Mouse (Mus musculus): ENCODE data around the gene Slc7a5. TPM values are rescaled to one million over a fixed set of nuclear protein-coding genes. Genes with fewer than 3 reads are reported as not detected.

Slc7a5 gene
- polyA plus RNA-seq, 1 experiment from 2014 or later: 37.3 TPM

- H3K27ac ChIP-seq (ENCODE audit: low read depth, low read length): peak overlapping the region; percentile 95
- WGBS: under 1% methylated on average over 48 of the region's 66 CpGs
- H3K9me3 ChIP-seq (ENCODE audit: control insufficient read depth, low read length): no peaks in the 10 kb centered on the region
- DNase-seq (ENCODE audit: low spot score): peak; percentile 100
- peak overlapping the region; percentile 98 for H3K9ac ChIP-seq (ENCODE audit: low read length)
- peak; percentile 94 for ATAC-seq (ENCODE audit: insufficient read depth, low FRiP score, low TSS enrichment)
- H3K27me3 ChIP-seq (ENCODE audit: control insufficient read depth, insufficient read depth, low read length): no peaks in the 10 kb centered on the region
- H3K4me3 ChIP-seq (ENCODE audit: low read depth, low read length): peak overlapping the region; percentile 94
- peak overlapping the region; percentile 47 for H3K4me2 ChIP-seq (ENCODE audit: low read depth)
- H3K4me1 ChIP-seq (ENCODE audit: control insufficient read depth, insufficient read depth, low read length): peaks cover 21% of the 10 kb centered on the region
- no peaks in the 10 kb centered on the region for H3K36me3 ChIP-seq (ENCODE audit: control insufficient read depth, insufficient read depth, low read length)
These were observed 42.7 kb upstream of the Slc7a5 start for GRCm38 (mm10) chr8:121949941-121950748.

GRCm38 (mm10) chr8:121949222-121949800 lies 41.8 kb upstream of the Slc7a5 start, which contains the start of gene Banp:
TSS of gene Banp (plus strand) at chr8:121949750.
- Histone ChIP-seq H3K27ac (ENCODE audit: low read depth, low read length) (peak within 1 kb of the TSS; percentile 95), H3K4me3 (ENCODE audit: low read depth, low read length) (peak within 1 kb of the TSS; percentile 94), H3K27me3 (ENCODE audit: control insufficient read depth, insufficient read depth, low read length) (no peaks in the 10 kb centered on the region), H3K4me2 (ENCODE audit: low read depth) (peak within 1 kb of the TSS; percentile 89), H3K9me3 (ENCODE audit: control insufficient read depth, low read length) (no peaks in the 10 kb centered on the region), H3K9ac (ENCODE audit: low read length) (peak within 1 kb of the TSS; percentile 98), H3K36me3 (ENCODE audit: control insufficient read depth, insufficient read depth, low read length) (no peaks in the 10 kb centered on the region), H3K4me1 (ENCODE audit: control insufficient read depth, insufficient read depth, low read length) (peaks cover 21% of the 10 kb centered on the region)
- ATAC-seq (ENCODE audit: insufficient read depth, low FRiP score, low TSS enrichment) (no peak), DNase-seq (ENCODE audit: low spot score) (no peak)
- 67% methylated on average over 6 of the region's 6 CpGs for WGBS

- DNase-seq (ENCODE audit: low spot score) (no peak), ATAC-seq (ENCODE audit: insufficient read depth, low FRiP score, low TSS enrichment) (no peak)
- Histone ChIP-seq H3K27ac (ENCODE audit: low read depth, low read length) (peak overlapping the region; percentile 55; the same call in 1 of the 2 replicates), H3K4me1 (ENCODE audit: control insufficient read depth, insufficient read depth, low read length) (peaks cover 21% of the 10 kb centered on the region), H3K9ac (ENCODE audit: low read length) (no peak overlapping the region; the same call in 1 of the 2 replicates), H3K36me3 (ENCODE audit: control insufficient read depth, insufficient read depth, low read length) (no peaks in the 10 kb centered on the region), H3K9me3 (ENCODE audit: control insufficient read depth, low read length) (no peaks in the 10 kb centered on the region), H3K4me3 (ENCODE audit: low read depth, low read length) (peak overlapping the region; percentile 24; the same call in 1 of the 2 replicates), H3K4me2 (ENCODE audit: low read depth) (peak overlapping the region; percentile 51), H3K27me3 (ENCODE audit: control insufficient read depth, insufficient read depth, low read length) (no peaks in the 10 kb centered on the region)
- 61% methylated on average over 19 of the region's 19 CpGs for WGBS
These were observed 41.0 kb upstream of the Slc7a5 start for GRCm38 (mm10) chr8:121948321-121949145.

GRCm38 (mm10) chr8:121947753-121948141 lies 40.3 kb upstream of the Slc7a5 start:
- ATAC-seq (ENCODE audit: insufficient read depth, low FRiP score, low TSS enrichment) (peak; percentile 51), DNase-seq (ENCODE audit: low spot score) (peak; percentile 90)
- Histone ChIP-seq H3K4me2 (ENCODE audit: low read depth) (peak overlapping the region; percentile 51), H3K4me1 (ENCODE audit: control insufficient read depth, insufficient read depth, low read length) (peaks cover 21% of the 10 kb centered on the region), H3K9ac (ENCODE audit: low read length) (peak overlapping the region; percentile 62), H3K27me3 (ENCODE audit: control insufficient read depth, insufficient read depth, low read length) (no peaks in the 10 kb centered on the region), H3K4me3 (ENCODE audit: low read depth, low read length) (peak overlapping the region; percentile 24), H3K36me3 (ENCODE audit: control insufficient read depth, insufficient read depth, low read length) (no peaks in the 10 kb centered on the region), H3K27ac (ENCODE audit: low read depth, low read length) (peak overlapping the region; percentile 55), H3K9me3 (ENCODE audit: control insufficient read depth, low read length) (no peaks in the 10 kb centered on the region)
- 0% methylated on average over 18 of the region's 18 CpGs for WGBS

GRCm38 (mm10) chr8:121947047-121947752 lies 39.7 kb upstream of the Slc7a5 start:
- Histone ChIP-seq H3K9ac (ENCODE audit: low read length) (peak overlapping the region; percentile 62), H3K4me2 (ENCODE audit: low read depth) (peak overlapping the region; percentile 51), H3K27me3 (ENCODE audit: control insufficient read depth, insufficient read depth, low read length) (no peaks in the 10 kb centered on the region), H3K4me3 (ENCODE audit: low read depth, low read length) (peak overlapping the region; percentile 24; the same call in 1 of the 2 replicates), H3K36me3 (ENCODE audit: control insufficient read depth, insufficient read depth, low read length) (no peaks in the 10 kb centered on the region), H3K27ac (ENCODE audit: low read depth, low read length) (peak overlapping the region; percentile 27; the same call in 1 of the 2 replicates), H3K9me3 (ENCODE audit: control insufficient read depth, low read length) (no peaks in the 10 kb centered on the region), H3K4me1 (ENCODE audit: control insufficient read depth, insufficient read depth, low read length) (peaks cover 18% of the 10 kb centered on the region)
- DNase-seq (ENCODE audit: low spot score) (no peak), ATAC-seq (ENCODE audit: insufficient read depth, low FRiP score, low TSS enrichment) (no peak)
- 33% methylated on average over 19 of the region's 19 CpGs for WGBS

GRCm38 (mm10) chr8:121946351-121946750 lies 38.9 kb upstream of the Slc7a5 start:
- Histone ChIP-seq H3K4me2 (ENCODE audit: low read depth) (no peak overlapping the region), H3K4me1 (ENCODE audit: control insufficient read depth, insufficient read depth, low read length) (peaks cover 10% of the 10 kb centered on the region; the same call in 1 of the 2 replicates), H3K4me3 (ENCODE audit: low read depth, low read length) (no peak overlapping the region), H3K27ac (ENCODE audit: low read depth, low read length) (no peak overlapping the region), H3K9ac (ENCODE audit: low read length) (no peak overlapping the region), H3K9me3 (ENCODE audit: control insufficient read depth, low read length) (no peaks in the 10 kb centered on the region), H3K27me3 (ENCODE audit: control insufficient read depth, insufficient read depth, low read length) (no peaks in the 10 kb centered on the region), H3K36me3 (ENCODE audit: control insufficient read depth, insufficient read depth, low read length) (no peaks in the 10 kb centered on the region)
- ATAC-seq (ENCODE audit: insufficient read depth, low FRiP score, low TSS enrichment): no peak
- no peak for DNase-seq (ENCODE audit: low spot score)
- 87% methylated on average over 7 of the region's 7 CpGs for WGBS

- Histone ChIP-seq H3K4me2 (ENCODE audit: low read depth) (no peak within 1 kb of the TSS), H3K27me3 (ENCODE audit: control insufficient read depth, insufficient read depth, low read length) (no peaks in the 10 kb centered on the region), H3K9me3 (ENCODE audit: control insufficient read depth, low read length) (no peaks in the 10 kb centered on the region), H3K4me1 (ENCODE audit: control insufficient read depth, insufficient read depth, low read length) (peaks cover 10% of the 10 kb centered on the region; the same call in 1 of the 2 replicates), H3K9ac (ENCODE audit: low read length) (no peak within 1 kb of the TSS), H3K27ac (ENCODE audit: low read depth, low read length) (no peak within 1 kb of the TSS), H3K36me3 (ENCODE audit: control insufficient read depth, insufficient read depth, low read length) (no peaks in the 10 kb centered on the region), H3K4me3 (ENCODE audit: low read depth, low read length) (no peak within 1 kb of the TSS)
- no peak for ATAC-seq (ENCODE audit: insufficient read depth, low FRiP score, low TSS enrichment)
- DNase-seq (ENCODE audit: low spot score): no peak
These were observed 37.3 kb upstream of the Slc7a5 start, which contains the start of gene Car5a for GRCm38 (mm10) chr8:121944831-121945230. TSS of gene Car5a (minus strand) at chr8:121944904.

GRCm38 (mm10) chr8:121943716-121944115 lies 36.2 kb upstream of the Slc7a5 start:
- H3K27me3 ChIP-seq (ENCODE audit: control insufficient read depth, insufficient read depth, low read length): no peaks in the 10 kb centered on the region
- no peak overlapping the region for H3K27ac ChIP-seq (ENCODE audit: low read depth, low read length)
- H3K36me3 ChIP-seq (ENCODE audit: control insufficient read depth, insufficient read depth, low read length): no peaks in the 10 kb centered on the region
- ATAC-seq (ENCODE audit: insufficient read depth, low FRiP score, low TSS enrichment) (no peak), DNase-seq (ENCODE audit: low spot score) (no peak)
- H3K4me2 ChIP-seq (ENCODE audit: low read depth): no peak overlapping the region
- 86% methylated on average over 8 of the region's 8 CpGs for WGBS
- H3K4me3 ChIP-seq (ENCODE audit: low read depth, low read length): no peak overlapping the region
- peaks cover 6% of the 10 kb centered on the region; the same call in 1 of the 2 replicates for H3K4me1 ChIP-seq (ENCODE audit: control insufficient read depth, insufficient read depth, low read length)
- no peak overlapping the region for H3K9ac ChIP-seq (ENCODE audit: low read length)
- H3K9me3 ChIP-seq (ENCODE audit: control insufficient read depth, low read length): no peaks in the 10 kb centered on the region

Data from neural tube, embryonic 11.5 days (tissue).